Mouse (Mus musculus) forebrain, embryonic 15.5 days (tissue): ENCODE data around the gene Ghsr. TPM values are rescaled to one million over a fixed set of nuclear protein-coding genes. Genes with fewer than 3 reads are reported as not detected.

Source experiments
- ATAC-seq: fragments of 200-750 bp; cut with Nextera tagmentation; replicated peaks from 2 replicates; pipeline ENCODE4 v1.8.0; 2017; ENCODE audit warnings: mild to moderate bottlenecking, moderate TSS enrichment, moderate library complexity
- H3K27ac ChIP-seq: fragments of 300-500 bp; sonication (generic); replicated peaks from 2 replicates; pipeline ENCODE4 v1.5.1; 2015; ENCODE audit warnings: mild to moderate bottlenecking, inconsistent platforms
- H3K27me3 ChIP-seq: fragments of 300-500 bp; sonication (generic); 2 replicates; pipeline ENCODE4 v1.6.1; 2015; ENCODE audit warnings: inconsistent platforms
- H3K36me3 ChIP-seq: fragments of 300-500 bp; sonication (generic); 2 replicates; pipeline ENCODE4 v1.6.1; 2015; ENCODE audit warnings: mild to moderate bottlenecking, inconsistent platforms
- H3K4me1 ChIP-seq: fragments of 300-500 bp; sonication (generic); 2 replicates; pipeline ENCODE4 v1.6.1; 2015; ENCODE audit warnings: inconsistent platforms
- H3K4me2 ChIP-seq: fragments of 300-500 bp; sonication (generic); replicated peaks from 2 replicates; pipeline ENCODE4 v1.6.1; 2015; ENCODE audit warnings: mild to moderate bottlenecking, inconsistent platforms
- H3K4me3 ChIP-seq: fragments of 300-500 bp; sonication (generic); 2 replicates; pipeline ENCODE4 v1.5.1; 2015; ENCODE audit warnings: mild to moderate bottlenecking, inconsistent platforms
- H3K9ac ChIP-seq: fragments of 300-500 bp; sonication (generic); replicated peaks from 2 replicates; pipeline ENCODE4 v1.6.1; 2015; ENCODE audit warnings: mild to moderate bottlenecking, inconsistent platforms
- H3K9me3 ChIP-seq: fragments of 300-500 bp; sonication (generic); 2 replicates; pipeline ENCODE4 v1.6.1; 2016; ENCODE audit warnings: inconsistent platforms
- WGBS: fragments of 180-500 bp; shearing (Covaris S2); methylation state at CpG from one replicate; pipeline ENCODE4 v1.1.7; 2015; ENCODE audit warnings: mixed read lengths; 5-methylcytosine and 5-hydroxymethylcytosine counted together
- polyA plus RNA-seq: library from polyadenylated mRNA; unstranded; fragments of >200 nt; fragmentation: Nextera tagmentation; extraction: Ambion mirVana; gene quantifications from 2 replicates; pipeline ENCODE4 v1.2.1, GENCODE M21; 2015

The Ghsr gene
- polyA plus RNA-seq, 1 experiment from 2014 or later: not detected

DNA sequence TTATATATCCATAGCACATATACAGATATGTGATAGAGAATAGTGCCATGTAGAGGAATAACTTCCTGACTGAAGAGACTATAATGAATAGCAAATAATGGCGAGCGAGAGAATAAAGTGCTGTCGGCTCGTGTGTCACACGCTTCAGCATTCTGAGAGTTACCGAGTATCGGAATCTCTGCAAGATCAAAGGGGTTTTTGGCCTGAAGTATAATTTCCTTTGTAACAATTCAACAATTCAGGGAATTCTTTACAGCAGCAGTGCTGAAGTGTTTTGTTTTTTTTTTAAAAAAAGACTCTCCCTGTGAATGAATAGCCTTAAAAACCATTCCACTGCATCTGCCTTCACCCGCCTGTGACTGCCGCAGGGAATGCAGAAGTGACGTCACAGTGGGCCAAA is 45.6 kb downstream of the Ghsr start:
- no peaks in the 10 kb centered on the region for H3K9me3 ChIP-seq
- WGBS: 77% methylated on average over 10 of the region's 10 CpGs
- H3K4me3 ChIP-seq: no peak overlapping the region
- H3K4me1 ChIP-seq: no peaks in the 10 kb centered on the region
- no peak overlapping the region for H3K4me2 ChIP-seq
- no peak overlapping the region for H3K27ac ChIP-seq
- no peaks in the 10 kb centered on the region for H3K27me3 ChIP-seq
- H3K9ac ChIP-seq: no peak overlapping the region
- ATAC-seq: no peak
- no peaks in the 10 kb centered on the region for H3K36me3 ChIP-seq

DNA sequence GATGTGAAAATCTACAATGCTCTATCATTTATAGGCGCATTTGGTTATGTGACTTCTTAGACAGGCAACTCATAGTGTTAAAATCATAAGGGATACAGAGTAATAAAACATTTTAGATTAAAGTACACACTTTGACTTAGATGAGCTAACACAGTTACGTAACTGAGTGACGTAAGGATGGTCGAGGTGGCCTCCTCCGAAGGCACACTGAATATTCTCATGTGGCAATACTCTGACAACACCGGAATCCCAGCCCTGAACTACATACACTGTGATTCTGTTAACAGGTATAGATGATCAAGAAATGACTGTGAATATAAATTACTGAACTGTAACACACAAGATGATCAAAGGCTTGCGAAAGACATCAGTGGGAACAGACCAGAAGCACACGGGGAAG is 47.5 kb downstream of the Ghsr start:
- 94% methylated on average over 8 of the region's 8 CpGs for WGBS

GRCm38 (mm10) chr3:27421980-27422379 is 50.8 kb downstream of the Ghsr start:
- Histone ChIP-seq H3K4me3 (no peak overlapping the region), H3K27me3 (no peaks in the 10 kb centered on the region), H3K9me3 (no peaks in the 10 kb centered on the region), H3K27ac (no peak overlapping the region), H3K36me3 (no peaks in the 10 kb centered on the region), H3K9ac (no peak overlapping the region), H3K4me2 (no peak overlapping the region), H3K4me1 (no peaks in the 10 kb centered on the region)
- no peak for ATAC-seq
- 64% methylated on average over 12 of the region's 12 CpGs for WGBS

More for the DNA sequence above, 47.5 kb downstream of the Ghsr start:
- no peaks in the 10 kb centered on the region for H3K36me3 ChIP-seq
- no peaks in the 10 kb centered on the region for H3K27me3 ChIP-seq
- no peak overlapping the region for H3K27ac ChIP-seq
- no peaks in the 10 kb centered on the region for H3K9me3 ChIP-seq
- H3K4me1 ChIP-seq: no peaks in the 10 kb centered on the region
- H3K4me2 ChIP-seq: no peak overlapping the region
- no peak overlapping the region for H3K4me3 ChIP-seq
- ATAC-seq: no peak
- no peak overlapping the region for H3K9ac ChIP-seq

GRCm38 (mm10) chr3:27422521-27422920 is 51.4 kb downstream of the Ghsr start:
- 84% methylated on average over 6 of the region's 6 CpGs for WGBS
- Histone ChIP-seq H3K4me1 (no peaks in the 10 kb centered on the region), H3K4me2 (no peak overlapping the region), H3K27ac (no peak overlapping the region), H3K9me3 (no peaks in the 10 kb centered on the region), H3K27me3 (no peaks in the 10 kb centered on the region), H3K9ac (no peak overlapping the region), H3K4me3 (no peak overlapping the region), H3K36me3 (no peaks in the 10 kb centered on the region)
- no peak for ATAC-seq

GRCm38 (mm10) chr3:27424049-27424667 is 53.0 kb downstream of the Ghsr start:
- no peak overlapping the region for H3K4me3 ChIP-seq
- H3K36me3 ChIP-seq: no peaks in the 10 kb centered on the region
- H3K27me3 ChIP-seq: no peaks in the 10 kb centered on the region
- H3K27ac ChIP-seq: no peak overlapping the region
- H3K4me2 ChIP-seq: no peak overlapping the region
- H3K9me3 ChIP-seq: no peaks in the 10 kb centered on the region
- ATAC-seq: no peak
- 0 out of 2 replicates have a peak, but pooled peaks cover 3% of the 10 kb centered on the region for H3K4me1 ChIP-seq
- WGBS: 93% methylated on average over 11 of the region's 11 CpGs
- H3K9ac ChIP-seq: no peak overlapping the region

- Histone ChIP-seq H3K9ac (no peak overlapping the region), H3K27me3 (no peaks in the 10 kb centered on the region), H3K4me2 (no peak overlapping the region), H3K27ac (no peak overlapping the region), H3K4me3 (no peak overlapping the region), H3K4me1 (peaks cover 11% of the 10 kb centered on the region), H3K9me3 (no peaks in the 10 kb centered on the region), H3K36me3 (no peaks in the 10 kb centered on the region)
- WGBS: 91% methylated on average over 6 of the region's 6 CpGs
- no peak for ATAC-seq
Observed at GRCm38 (mm10) chr3:27427406-27427805, 56.3 kb downstream of the Ghsr start.

Other genes with a start within 250 kb of the Ghsr start
- 34.2 and 34.7 TPM in 2 replicates for gene Ect2, start 217.5 kb upstream of the Ghsr start, polyA plus RNA-seq
- 6.9 and 7.2 TPM in 2 replicates for gene Nceh1, start 188.4 kb upstream of the Ghsr start, polyA plus RNA-seq
- 0.10 and 0.17 TPM in 2 replicates for gene Tnfsf10, start 54.3 kb upstream of the Ghsr start, polyA plus RNA-seq